In the genomic region with DNA sequence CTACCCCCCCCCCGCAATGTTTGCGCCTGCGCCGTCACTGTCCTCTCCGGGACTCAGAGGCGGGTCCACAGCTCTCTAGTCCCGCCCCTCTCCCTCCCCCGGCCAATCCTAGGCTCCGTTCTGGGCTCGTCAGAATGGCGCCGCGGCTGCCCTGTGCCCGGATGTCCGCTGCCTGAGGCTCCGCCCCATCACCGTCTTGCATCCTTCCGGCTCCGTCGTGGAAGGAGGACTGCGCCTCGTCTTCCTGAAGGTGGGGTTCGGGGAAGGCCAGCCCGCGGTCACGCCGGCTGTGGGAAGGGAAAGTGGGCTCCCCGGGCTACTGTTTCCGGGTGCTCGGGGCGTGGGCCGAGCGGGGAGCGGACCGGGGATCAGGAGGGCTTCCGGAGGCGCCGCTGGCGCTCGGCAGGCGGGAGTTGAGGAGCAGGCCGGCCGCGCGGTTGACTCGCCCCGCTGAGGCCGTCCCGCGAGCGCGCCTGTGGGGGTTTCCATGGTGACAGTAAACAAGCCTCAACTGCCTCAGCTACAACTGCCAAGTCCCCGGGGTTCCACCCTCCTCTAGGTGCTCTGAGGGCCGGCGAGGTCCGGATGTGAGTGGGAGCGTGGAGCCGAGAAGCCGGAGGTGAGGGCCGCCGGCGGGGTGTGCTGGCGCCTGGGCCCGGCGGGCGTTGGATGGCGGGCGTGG, we compare ENCODE assay signal across 7 mouse cellular contexts. TPM values are rescaled to one million over a fixed set of nuclear protein-coding genes. Genes with fewer than 3 reads are reported as not detected.
DNase-seq lines count a peak whose midpoint lies in the region; ATAC-seq lines count a peak whose summit lies in the region.

No protein-coding gene starts in this region.

- H3K4me1 ChIP-seq in intestine, embryonic 15.5 days (replicated peaks) = peaks cover 21% of the 10 kb centered on the region
- H3K4me1 ChIP-seq in midbrain, embryonic 10.5 days = peaks cover 35% of the 10 kb centered on the region

- under 1% methylated on average over 59 of the region's 68 CpGs for WGBS in intestine, embryonic 15.5 days
- under 1% methylated on average over 65 of the region's 68 CpGs for WGBS in midbrain, embryonic 10.5 days

- intact Hi-C loops in left cerebral cortex, postnatal 25 days (cut with DNase I) = loop anchor here (1.0 to 5.0 kb wide), 4 partner anchors 11 to 66 kb away; a partner anchor contains a TSS

- H3K4me2 ChIP-seq in intestine, embryonic 15.5 days (replicated peaks) = peak overlapping the region; percentile 62

- peak overlapping the region; percentile 96 for H3K9ac ChIP-seq in intestine, embryonic 15.5 days

- H3K36me3 ChIP-seq in intestine, embryonic 15.5 days = no peaks in the 10 kb centered on the region
- H3K36me3 ChIP-seq in midbrain, embryonic 10.5 days = no peaks in the 10 kb centered on the region

- peak overlapping the region; percentile 94 for H3K27ac ChIP-seq in intestine, embryonic 15.5 days
- peak overlapping the region; percentile 92 for H3K27ac ChIP-seq in midbrain, embryonic 10.5 days (replicated peaks)

- peak; percentile 94 for ATAC-seq in intestine, embryonic 15.5 days

- no peaks in the 10 kb centered on the region for H3K27me3 ChIP-seq in intestine, embryonic 15.5 days (replicated peaks)
- H3K27me3 ChIP-seq in midbrain, embryonic 10.5 days (ENCODE audit: low read depth, poor library complexity, severe bottlenecking) = no peaks in the 10 kb centered on the region

- H3K4me3 ChIP-seq in intestine, embryonic 15.5 days (replicated peaks) = peak overlapping the region; percentile 97
- H3K4me3 ChIP-seq in midbrain, embryonic 10.5 days = peak overlapping the region; percentile 86

- peak; percentile 90 to 92 for DNase-seq in adrenal gland, adult 18-20 months (ENCODE audit: low spot score in 2 of 2)
- peak; percentile 99 for DNase-seq in embryo, embryonic 11 days
- peak; percentile 98 for DNase-seq in gastrocnemius, postnatal 25 days
- DNase-seq in left cerebral cortex, postnatal 25 days (ENCODE audit: low spot score in 2 of 2) = peak; percentile 96 to 99
- DNase-seq in midbrain, embryonic 10.5 days (ENCODE audit: low spot score) = peak; percentile 98
- peak; percentile 94 for DNase-seq in right cerebral cortex, postnatal 4 days

- no peaks in the 10 kb centered on the region for H3K9me3 ChIP-seq in intestine, embryonic 15.5 days
- no peaks in the 10 kb centered on the region for H3K9me3 ChIP-seq in midbrain, embryonic 10.5 days (replicated peaks)

RNA-seq across cellular contexts. Expression of a gene that starts 6.6 kb away (rescaled TPM):
- total RNA-seq in adrenal gland, adult 18-20 months (2021) = 100 to 1,000 TPM; 317 to 377 TPM
- total RNA-seq in gastrocnemius, postnatal 25 days (2021) = 10 to 100 TPM; 94.4 to 97.4 TPM
- polyA plus RNA-seq in intestine, embryonic 15.5 days (2015; fragmentation: Nextera tagmentation; extraction: Ambion mirVana) = 791 and 835 TPM in 2 replicates
- 100 to 1,000 TPM; 121 to 132 TPM for total RNA-seq in left cerebral cortex, postnatal 25 days (2021)
- 762 and 839 TPM in 2 replicates for polyA plus RNA-seq in midbrain, embryonic 10.5 days (2016; fragmentation: Nextera tagmentation; extraction: Ambion mirVana)

RNA-seq across cellular contexts. Expression of a gene that starts 30.8 kb away (rescaled TPM):
- total RNA-seq in adrenal gland, adult 18-20 months (2021) = not detected
- not detected for total RNA-seq in gastrocnemius, postnatal 25 days (2021)
- polyA plus RNA-seq in intestine, embryonic 15.5 days (2015; fragmentation: Nextera tagmentation; extraction: Ambion mirVana) = 1.8 and 3.2 TPM in 2 replicates
- not detected for total RNA-seq in left cerebral cortex, postnatal 25 days (2021)
- 2.8 and 3.0 TPM in 2 replicates for polyA plus RNA-seq in midbrain, embryonic 10.5 days (2016; fragmentation: Nextera tagmentation; extraction: Ambion mirVana)

RNA-seq across cellular contexts. Expression of a gene that starts 44.8 kb away (rescaled TPM):
- 1 to 10 TPM; 2.6 to 3.0 TPM for total RNA-seq in adrenal gland, adult 18-20 months (2021)
- total RNA-seq in gastrocnemius, postnatal 25 days (2021) = under 1 TPM; 0.40 to 0.90 TPM
- 4.5 and 5.1 TPM in 2 replicates for polyA plus RNA-seq in intestine, embryonic 15.5 days (2015; fragmentation: Nextera tagmentation; extraction: Ambion mirVana)
- 10 to 100 TPM; 43.0 to 45.6 TPM for total RNA-seq in left cerebral cortex, postnatal 25 days (2021)
- polyA plus RNA-seq in midbrain, embryonic 10.5 days (2016; fragmentation: Nextera tagmentation; extraction: Ambion mirVana) = 12.5 and 12.8 TPM in 2 replicates

Comparison
In these comparisons a context has a peak if more than half of its experiments do, and no peak if none do; other contexts are left out.
1. Peak in every context shown above with its lines: DNase-seq, ATAC-seq, H3K4me3 ChIP-seq and H3K27ac ChIP-seq.
2. RNA of a gene that starts 44.8 kb away (total RNA-seq): 43.0 to 45.6 TPM in left cerebral cortex, postnatal 25 days; 2.6 to 3.0 TPM in adrenal gland, adult 18-20 months and 0.40 to 0.90 TPM in gastrocnemius, postnatal 25 days; every median in the first group is over 10 times any median in the second.